Mouse (Mus musculus) natural killer cell, adult 2 months (primary cell): ENCODE data around the gene Slc29a1.
A peak's percentile ranks its signal among the peaks of the same experiment; 100 is the strongest.

Experiments used
- DNase-seq, 2 experiments: peaks; one replicate each; pipeline ENCODE4 v3.0.0; 2022; ENCODE audit warnings: low spot score in 2 of 2

Slc29a1 gene

GRCm38 (mm10) chr17:45551816-45552451 lies 47.5 kb downstream of the Slc29a1 start:
- peak; percentile 76 to 83 for DNase-seq

GRCm38 (mm10) chr17:45551249-45551796 lies 48.1 kb downstream of the Slc29a1 start:
- no peak for DNase-seq

GRCm38 (mm10) chr17:45550253-45550652 lies 49.2 kb downstream of the Slc29a1 start:
- DNase-seq = no peak

- DNase-seq = no peak
These were observed 49.7 kb downstream of the Slc29a1 start, which contains the start of gene Tmem151b for GRCm38 (mm10) chr17:45549617-45550181. Tmem151b (minus strand) TSS chr17:45549677.

- no peak for DNase-seq
These were observed 50.6 kb downstream of the Slc29a1 start for GRCm38 (mm10) chr17:45548541-45549512.

GRCm38 (mm10) chr17:45547461-45548190 lies 51.8 kb downstream of the Slc29a1 start:
- no peak for DNase-seq

- no peak for DNase-seq
These were observed 52.5 kb downstream of the Slc29a1 start for GRCm38 (mm10) chr17:45546941-45547340.

GRCm38 (mm10) chr17:45545278-45545961 lies 54.0 kb downstream of the Slc29a1 start:
- DNase-seq = peak in 1 of 2 experiments; percentile 35

- no peak for DNase-seq
These were observed 54.5 kb downstream of the Slc29a1 start for GRCm38 (mm10) chr17:45544873-45545277.

GRCm38 (mm10) chr17:45544001-45544872 lies 55.2 kb downstream of the Slc29a1 start:
- DNase-seq = peak; percentile 38 to 60

- no peak for DNase-seq
These were observed 56.3 kb downstream of the Slc29a1 start for GRCm38 (mm10) chr17:45543115-45543514.

- DNase-seq = no peak
These were observed 56.7 kb downstream of the Slc29a1 start for GRCm38 (mm10) chr17:45542705-45543104.

- no peak for DNase-seq
These were observed 57.3 kb downstream of the Slc29a1 start for GRCm38 (mm10) chr17:45542129-45542528.

- DNase-seq = no peak
These were observed 59.7 kb downstream of the Slc29a1 start for GRCm38 (mm10) chr17:45539664-45540063.

- DNase-seq = no peak
These were observed 61.0 kb downstream of the Slc29a1 start for GRCm38 (mm10) chr17:45538394-45538793.

GRCm38 (mm10) chr17:45536264-45536663 lies 63.1 kb downstream of the Slc29a1 start:
- DNase-seq = no peak
